Mouse (Mus musculus) ES-E14 (cell line): ENCODE results near the gene Anxa11. TPM values are rescaled to one million over a fixed set of nuclear protein-coding genes. Genes with fewer than 3 reads are reported as not detected.

Experiments
- DNase-seq: peaks from one replicate; pipeline ENCODE4 v3.0.0-alpha.2; 2013; ENCODE audit warnings: low read depth, low spot score
- H3K27ac ChIP-seq: 2 replicates; pipeline ENCODE4 v1.5.1; 2012; ENCODE audit warnings: low read depth, mild to moderate bottlenecking, low read length, moderate library complexity, mixed read lengths; ENCODE audit not compliant: poor library complexity, insufficient read depth, severe bottlenecking
- H3K36me3 ChIP-seq: 2 replicates; pipeline ENCODE4 v1.6.1; 2012; ENCODE audit warnings: mild to moderate bottlenecking, low read length, moderate library complexity, mixed read lengths; ENCODE audit not compliant: control insufficient read depth, poor library complexity, insufficient read depth, severe bottlenecking
- H3K4me1 ChIP-seq, 2 experiments: fragments of 150-350 bp in 1 of 2; sonication (generic) in 1 of 2; 2 replicates each; pipeline ENCODE4 v1.6.1; 2012; ENCODE audit warnings: low read length in 2 of 2, mild to moderate bottlenecking in 1 of 2, mixed read lengths in 1 of 2; ENCODE audit not compliant: control insufficient read depth in 2 of 2, insufficient read depth in 2 of 2, poor library complexity in 1 of 2
- H3K4me3 ChIP-seq, 2 experiments: fragments of 150-350 bp in 1 of 2; sonication (generic) in 1 of 2; 2 replicates each; pipeline ENCODE4 v1.5.1; 2012; ENCODE audit warnings: low read length in 2 of 2, low read depth in 1 of 2, mild to moderate bottlenecking in 1 of 2, mixed read lengths in 1 of 2; ENCODE audit not compliant: insufficient read depth in 1 of 2, poor library complexity in 1 of 2, severe bottlenecking in 1 of 2
- H3K9ac ChIP-seq: 2 replicates; pipeline ENCODE4 v1.6.1; 2012; ENCODE audit warnings: low read depth, mild to moderate bottlenecking, low read length, mixed read lengths; ENCODE audit not compliant: poor library complexity, insufficient read depth, severe bottlenecking
- H3K9me3 ChIP-seq: fragments of 150-350 bp; sonication (generic); 2 replicates; pipeline ENCODE4 v1.6.1; 2012; ENCODE audit warnings: low read depth, mild to moderate bottlenecking, low read length; ENCODE audit not compliant: control insufficient read depth, insufficient read depth
- CHD2 ChIP-seq: IDR thresholded peaks from 2 replicates; pipeline ENCODE4 v1.6.1; 2014; ENCODE audit warnings: mild to moderate bottlenecking, low read depth, low read length, inconsistent platforms
- HCFC1 ChIP-seq: IDR thresholded peaks from 2 replicates; pipeline ENCODE4 v1.6.1; 2012; ENCODE audit warnings: low read length, inconsistent platforms, borderline replicate concordance; ENCODE audit not compliant: insufficient read depth
- MAFK ChIP-seq: IDR thresholded peaks from 2 replicates; pipeline ENCODE4 v1.6.1; 2014; ENCODE audit warnings: mild to moderate bottlenecking, low read depth, low read length, inconsistent platforms; ENCODE audit not compliant: insufficient read depth
- ZC3H11A ChIP-seq: IDR thresholded peaks from 2 replicates; pipeline ENCODE4 v1.6.1; 2012; ENCODE audit warnings: low read depth, mild to moderate bottlenecking, inconsistent platforms, low read length, borderline replicate concordance
- ZNF384 ChIP-seq: IDR thresholded peaks from 2 replicates; pipeline ENCODE4 v1.6.1; 2012; ENCODE audit warnings: low read depth, low read length, inconsistent platforms
- in situ Hi-C, 2 experiments: fragments of 600-800 bp; cut with MboI; formaldehyde crosslinking; loops; one replicate each; pipeline ENCODE4 v1.15.1; 2025; ENCODE audit warnings: low sequenced_read_pairs in 2 of 2, inconsistent platforms in 1 of 2; ENCODE audit not compliant: unreplicated experiment in 2 of 2
- total RNA-seq: library from RNA; depleted of rRNA; stranded (reverse); fragments of 300-350 nt; gene quantifications from 2 replicates; pipeline ENCODE4 v1.2.3, GENCODE M21; 2012

Gene Anxa11
- total RNA-seq, 1 experiment: 18.7 TPM

DNA sequence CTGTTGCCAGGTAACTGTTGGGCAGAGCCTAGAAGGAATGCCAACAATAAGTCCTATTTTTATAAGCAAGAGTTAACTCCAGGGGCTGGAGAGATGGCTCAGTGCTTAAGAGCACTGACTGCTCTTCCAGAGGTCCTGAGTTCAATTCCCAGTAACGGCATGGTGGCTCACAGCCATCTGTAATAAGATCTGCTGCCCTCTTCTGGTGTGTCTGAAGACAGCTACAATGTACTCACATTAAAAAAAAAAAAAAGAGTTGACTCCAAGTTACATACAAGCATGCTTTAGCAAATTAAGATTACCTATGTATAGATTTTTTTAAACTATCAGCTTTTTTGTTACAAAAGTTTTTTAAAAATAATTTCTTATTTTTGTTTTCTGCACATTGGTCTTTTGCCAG lies 19.4 kb upstream of the Anxa11 start:
- Histone ChIP-seq H3K9me3 (no peaks in the 10 kb centered on the region), H3K4me3 (no peak overlapping the region), H3K36me3 (no peaks in the 10 kb centered on the region), H3K4me1 (peaks cover 11 to 14% of the 10 kb centered on the region in 2 experiments), H3K9ac (no peak overlapping the region), H3K27ac (no peak overlapping the region)
- TF ChIP-seq CHD2: no peak
- TF ChIP-seq HCFC1: no peak
- TF ChIP-seq ZNF384: peak; percentile 51; the same call in 1 of the 2 replicates
- in situ Hi-C loops: no loop called here
- no peak for DNase-seq

DNA sequence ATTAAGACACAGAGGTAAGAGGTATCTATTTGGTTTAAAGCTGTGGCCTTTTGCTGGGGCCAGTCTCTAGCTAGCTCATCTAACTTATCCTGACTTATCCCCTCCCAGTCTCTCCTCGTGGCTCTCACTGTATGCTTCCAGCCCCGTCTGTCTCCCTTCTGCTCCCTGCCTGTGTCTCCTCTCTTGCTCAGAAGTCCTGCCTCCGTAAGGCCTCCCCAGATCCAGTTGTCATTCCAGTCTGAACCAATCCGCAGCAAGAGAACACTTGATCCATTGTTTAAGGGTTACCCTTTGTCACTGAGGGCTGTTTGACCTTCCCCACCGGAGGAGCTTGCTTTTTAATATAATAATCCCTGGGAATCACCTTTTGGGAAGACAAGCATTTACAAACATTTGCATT lies 17.0 kb upstream of the Anxa11 start:
- in situ Hi-C loops: no loop called here
- no peak for TF ChIP-seq ZNF384
- TF ChIP-seq HCFC1: no peak
- TF ChIP-seq CHD2: no peak
- TF ChIP-seq MAFK: no peak
- no peak for TF ChIP-seq ZC3H11A
- Histone ChIP-seq H3K4me1 (peaks cover 11 to 14% of the 10 kb centered on the region in 2 experiments), H3K9me3 (no peaks in the 10 kb centered on the region), H3K27ac (no peak overlapping the region), H3K9ac (no peak overlapping the region), H3K36me3 (no peaks in the 10 kb centered on the region), H3K4me3 (no peak overlapping the region)
- no peak for DNase-seq

DNA sequence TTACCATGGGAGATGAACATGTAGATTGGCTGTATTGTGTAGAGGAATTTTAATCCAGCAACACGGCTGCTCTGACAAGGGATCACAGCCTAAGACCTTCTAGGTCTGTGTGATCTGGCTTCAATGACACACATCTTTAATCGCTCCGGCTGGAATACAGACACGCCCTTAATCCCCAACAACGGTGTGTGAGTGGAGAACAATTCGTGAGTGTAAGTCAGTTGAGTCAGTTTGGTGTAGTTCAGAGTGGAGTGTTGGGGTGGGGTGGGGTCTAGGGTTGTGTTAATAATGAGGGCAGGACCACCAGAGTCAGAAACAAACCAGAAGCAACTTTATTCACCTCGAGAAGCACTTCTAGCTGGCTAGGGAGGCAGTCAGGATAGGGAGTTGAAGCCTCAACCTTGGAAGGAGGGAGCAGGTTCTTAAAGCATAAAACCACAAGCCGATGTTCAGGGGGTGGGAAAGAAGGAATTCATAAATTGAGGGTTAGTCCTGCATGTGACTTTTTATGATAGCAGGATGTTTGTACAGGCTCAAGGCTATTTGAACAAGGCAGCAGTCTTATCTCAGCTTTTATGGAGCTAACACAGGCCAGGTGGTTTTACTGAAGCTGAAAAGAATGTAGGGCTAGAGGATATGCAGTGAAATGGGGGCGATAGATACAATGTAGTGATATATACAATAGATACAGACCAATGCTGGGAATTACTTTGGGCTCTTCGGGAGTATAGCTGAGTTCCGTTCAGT lies 15.9 kb upstream of the Anxa11 start:
- H3K9ac ChIP-seq: no peak overlapping the region
- H3K4me1 ChIP-seq: peaks cover 11 to 16% of the 10 kb centered on the region in 2 experiments
- in situ Hi-C loops: no loop called here
- H3K9me3 ChIP-seq: no peaks in the 10 kb centered on the region
- TF ChIP-seq ZC3H11A (no peak), MAFK (no peak), HCFC1 (no peak), CHD2 (no peak), ZNF384 (no peak)
- no peaks in the 10 kb centered on the region for H3K36me3 ChIP-seq
- no peak overlapping the region for H3K27ac ChIP-seq
- no peak overlapping the region for H3K4me3 ChIP-seq
- DNase-seq: no peak

DNA sequence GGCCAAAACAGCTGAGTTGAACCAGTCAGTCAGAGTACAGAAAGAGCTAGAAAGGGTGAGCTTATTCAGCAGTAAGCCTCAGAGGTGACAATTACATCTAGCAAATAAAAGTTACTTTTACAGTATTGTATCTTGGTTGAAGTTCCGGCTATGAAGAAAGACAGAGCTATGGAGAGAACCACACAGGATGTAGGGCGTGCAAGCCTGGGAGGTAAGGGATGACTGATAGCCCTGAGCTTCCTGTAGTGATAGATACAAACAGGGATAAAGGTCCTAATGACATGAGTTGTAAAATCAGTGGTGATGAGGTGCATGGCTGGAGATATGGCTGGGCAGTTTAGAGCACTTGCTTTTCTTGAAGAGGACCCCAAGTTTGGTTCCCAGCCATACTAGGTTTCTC lies 15.1 kb upstream of the Anxa11 start:
- Histone ChIP-seq H3K4me3 (no peak overlapping the region), H3K4me1 (peaks cover 11 to 15% of the 10 kb centered on the region in 2 experiments), H3K27ac (no peak overlapping the region), H3K9me3 (no peaks in the 10 kb centered on the region), H3K36me3 (no peaks in the 10 kb centered on the region), H3K9ac (no peak overlapping the region)
- TF ChIP-seq ZNF384: no peak
- no peak for TF ChIP-seq CHD2
- no peak for TF ChIP-seq MAFK
- TF ChIP-seq ZC3H11A: no peak
- no peak for TF ChIP-seq HCFC1
- in situ Hi-C loops: no loop called here
- no peak for DNase-seq

DNA sequence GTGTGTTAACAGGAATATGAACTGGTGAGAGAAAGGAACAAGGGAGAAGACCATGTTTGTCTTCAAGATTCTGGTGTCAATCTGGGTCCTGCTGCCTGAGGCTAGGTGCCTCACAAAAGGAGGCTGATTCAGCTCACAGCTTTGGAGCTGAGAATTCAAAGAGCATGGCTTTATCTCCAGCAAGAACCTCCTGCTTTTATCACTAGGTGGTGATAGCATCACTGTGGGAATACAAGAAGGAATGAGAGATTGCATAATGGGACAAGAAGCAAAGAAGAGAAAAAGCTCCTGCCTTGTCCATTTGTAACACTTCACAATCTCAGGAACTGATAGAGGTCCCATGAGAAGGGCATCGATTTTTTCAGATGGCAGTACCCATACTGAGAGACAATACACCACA lies 10.6 kb upstream of the Anxa11 start:
- in situ Hi-C loops: no loop called here
- Histone ChIP-seq H3K4me3 (no peak overlapping the region), H3K4me1 (peaks cover 0 to 8% of the 10 kb centered on the region in 2 experiments; a peak in 2 of 4 replicates), H3K36me3 (no peaks in the 10 kb centered on the region), H3K9me3 (no peaks in the 10 kb centered on the region), H3K27ac (no peak overlapping the region), H3K9ac (no peak overlapping the region)
- no peak for DNase-seq
- TF ChIP-seq MAFK: no peak
- no peak for TF ChIP-seq CHD2
- TF ChIP-seq ZNF384: no peak
- no peak for TF ChIP-seq HCFC1
- no peak for TF ChIP-seq ZC3H11A
